Mouse (Mus musculus) kidney, embryonic 16.5 days (tissue): Measurements from ENCODE around the gene Slc24a3. TPM values are rescaled to one million over a fixed set of nuclear protein-coding genes. Genes with fewer than 3 reads are reported as not detected.

Experiments used
- ATAC-seq: fragments of 200-750 bp; cut with Nextera tagmentation; 2 replicates; pipeline ENCODE4 v1.8.0; 2017; ENCODE audit warnings: moderate TSS enrichment; ENCODE audit not compliant: low FRiP score, low TSS enrichment
- H3K27ac ChIP-seq: fragments of 300-500 bp; sonication (generic); 2 replicates; pipeline ENCODE4 v1.5.1; 2014; ENCODE audit warnings: low read length
- H3K27me3 ChIP-seq: fragments of 300-500 bp; sonication (generic); 2 replicates; pipeline ENCODE4 v1.6.1; 2014; ENCODE audit warnings: low read length, control low read depth, mixed read lengths; ENCODE audit not compliant: insufficient read depth
- H3K36me3 ChIP-seq: fragments of 300-500 bp; sonication (generic); 2 replicates; pipeline ENCODE4 v1.6.1; 2014; ENCODE audit warnings: low read length, control low read depth, mixed read lengths; ENCODE audit not compliant: insufficient read depth
- H3K4me1 ChIP-seq: fragments of 300-500 bp; sonication (generic); 2 replicates; pipeline ENCODE4 v1.6.1; 2014; ENCODE audit warnings: low read length, control low read depth, mixed read lengths; ENCODE audit not compliant: insufficient read depth
- H3K4me2 ChIP-seq: fragments of 300-500 bp; sonication (generic); replicated peaks from 2 replicates; pipeline ENCODE4 v1.6.1; 2014; ENCODE audit warnings: low read depth, low read length
- H3K4me3 ChIP-seq: fragments of 300-500 bp; sonication (generic); 2 replicates; pipeline ENCODE4 v1.5.1; 2014; ENCODE audit warnings: mild to moderate bottlenecking, low read length
- H3K9ac ChIP-seq: fragments of 300-500 bp; sonication (generic); replicated peaks from 2 replicates; pipeline ENCODE4 v1.6.1; 2014; ENCODE audit warnings: low read length
- H3K9me3 ChIP-seq: fragments of 300-500 bp; sonication (generic); 2 replicates; pipeline ENCODE4 v1.6.1; 2016; ENCODE audit warnings: low read length, control low read depth
- WGBS: fragments of 180-500 bp; shearing (Covaris S2); extraction: QIAGEN DNeasy Blood & Tissue Kit; methylation state at CpG from one replicate; pipeline ENCODE4 v1.1.7; 2014; 5-methylcytosine and 5-hydroxymethylcytosine counted together
- polyA plus RNA-seq: library from polyadenylated mRNA; unstranded; fragments of >200 nt; fragmentation: Nextera tagmentation; extraction: Ambion mirVana; gene quantifications from 2 replicates; pipeline ENCODE4 v1.2.1, GENCODE M21; 2015

Slc24a3 gene
- polyA plus RNA-seq, 1 experiment from 2014 or later, result 1.0 TPM

DNA sequence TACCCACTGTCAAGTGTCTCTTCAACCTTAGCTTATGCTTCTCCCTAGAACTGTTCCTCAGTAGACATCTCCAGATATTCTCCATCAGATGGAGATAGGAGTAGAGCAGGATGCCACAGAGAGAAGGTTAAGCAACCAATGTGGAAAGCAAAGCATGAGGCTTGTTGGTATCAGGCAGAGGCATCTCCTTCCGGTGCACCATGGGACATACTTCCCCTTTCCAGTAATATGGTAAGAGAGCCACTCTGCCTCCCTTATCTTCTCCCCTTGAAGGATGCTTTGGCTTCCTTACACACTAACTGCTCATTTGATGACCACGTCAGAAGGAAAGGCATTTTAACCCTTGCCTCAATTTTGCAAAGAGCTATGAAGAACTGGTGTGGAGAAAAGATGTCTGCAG is 21.3 kb downstream of the Slc24a3 start:
- Histone ChIP-seq H3K27ac (no peak overlapping the region), H3K36me3 (no peaks in the 10 kb centered on the region), H3K4me2 (no peak overlapping the region), H3K4me1 (no peaks in the 10 kb centered on the region), H3K27me3 (no peaks in the 10 kb centered on the region), H3K4me3 (no peak overlapping the region), H3K9me3 (no peaks in the 10 kb centered on the region), H3K9ac (no peak overlapping the region)
- no peak for ATAC-seq
- 74% methylated on average over 2 of the region's 2 CpGs for WGBS

DNA sequence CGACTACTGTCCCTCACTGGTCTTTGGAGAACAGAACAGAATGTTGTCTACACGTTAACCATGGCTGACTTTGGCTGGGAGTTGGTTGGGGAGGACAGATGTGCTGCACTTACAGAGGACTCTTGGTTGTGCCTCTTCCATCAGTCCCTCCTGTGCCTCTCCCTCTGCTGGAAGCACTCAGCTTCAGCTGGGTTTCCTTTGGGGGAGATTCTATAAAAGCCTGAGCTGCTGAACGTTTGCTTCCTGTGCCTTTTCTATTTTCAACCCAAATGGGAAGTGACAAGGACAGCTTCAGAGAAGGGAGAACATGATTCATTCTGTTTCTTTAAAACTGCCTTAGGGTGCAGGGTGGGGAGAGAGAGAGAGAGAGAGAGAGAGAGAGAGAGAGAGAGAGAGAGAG is 28.5 kb downstream of the Slc24a3 start:
- H3K4me3 ChIP-seq, result no peak overlapping the region
- H3K9ac ChIP-seq, result no peak overlapping the region
- H3K27me3 ChIP-seq, result no peaks in the 10 kb centered on the region
- H3K9me3 ChIP-seq, result no peaks in the 10 kb centered on the region
- 60% methylated on average over 3 of the region's 3 CpGs for WGBS
- no peaks in the 10 kb centered on the region for H3K4me1 ChIP-seq
- no peak overlapping the region for H3K4me2 ChIP-seq
- no peak overlapping the region for H3K27ac ChIP-seq
- no peaks in the 10 kb centered on the region for H3K36me3 ChIP-seq
- ATAC-seq, result no peak

DNA sequence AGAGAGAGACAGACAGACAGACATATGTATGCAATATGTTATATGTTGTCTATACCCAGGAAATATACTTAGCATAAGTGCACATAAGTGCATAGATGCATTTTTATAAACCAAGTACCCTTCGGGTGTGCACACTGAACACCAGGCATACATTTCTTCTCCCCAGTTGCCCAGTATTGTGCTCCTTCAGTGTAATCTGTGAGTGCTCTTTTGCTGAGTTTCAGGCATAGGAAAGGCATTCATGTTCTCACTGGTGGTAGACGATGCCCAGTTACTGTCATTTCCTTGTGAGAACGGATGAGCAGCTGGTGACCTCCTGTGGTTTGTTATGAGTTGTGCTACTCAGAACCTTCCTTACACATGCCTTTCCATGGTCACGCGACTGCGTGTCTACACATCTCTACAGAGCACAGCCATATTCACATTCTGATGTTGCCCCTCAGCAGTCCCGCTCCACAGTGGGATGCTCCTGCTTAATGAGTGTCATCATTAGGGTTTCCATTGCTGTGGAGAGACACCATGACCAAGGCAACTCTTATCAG is 29.0 kb downstream of the Slc24a3 start:
- Histone ChIP-seq H3K9ac (no peak overlapping the region), H3K36me3 (no peaks in the 10 kb centered on the region), H3K27me3 (no peaks in the 10 kb centered on the region), H3K27ac (no peak overlapping the region), H3K4me3 (no peak overlapping the region), H3K4me2 (no peak overlapping the region), H3K9me3 (no peaks in the 10 kb centered on the region), H3K4me1 (no peaks in the 10 kb centered on the region)
- 89% methylated on average over 7 of the region's 7 CpGs for WGBS
- no peak for ATAC-seq

DNA sequence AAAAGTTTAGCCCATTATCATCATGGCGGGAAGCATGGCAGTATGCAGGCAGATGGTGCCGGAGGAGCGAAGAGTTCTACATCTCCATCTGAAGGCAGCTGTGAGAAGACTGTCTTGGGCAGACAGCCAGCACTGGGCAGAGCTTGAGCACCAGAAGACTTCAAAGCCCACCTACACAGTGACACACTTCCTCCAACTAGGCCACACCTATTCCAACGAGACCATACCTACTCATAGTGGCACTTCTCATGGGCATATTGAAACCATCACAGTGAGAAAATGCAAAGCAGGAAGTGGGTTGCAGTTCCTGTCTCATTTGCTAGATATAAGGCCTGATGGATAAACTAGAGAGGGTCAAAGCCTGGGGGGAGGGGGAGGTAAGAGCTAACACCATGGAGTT is 29.5 kb downstream of the Slc24a3 start:
- no peak overlapping the region for H3K4me2 ChIP-seq
- no peak overlapping the region for H3K27ac ChIP-seq
- H3K36me3 ChIP-seq, result no peaks in the 10 kb centered on the region
- H3K4me3 ChIP-seq, result no peak overlapping the region
- H3K4me1 ChIP-seq, result no peaks in the 10 kb centered on the region
- 88% methylated on average over 4 of the region's 4 CpGs for WGBS
- ATAC-seq, result no peak
- no peaks in the 10 kb centered on the region for H3K9me3 ChIP-seq
- no peak overlapping the region for H3K9ac ChIP-seq
- H3K27me3 ChIP-seq, result no peaks in the 10 kb centered on the region

DNA sequence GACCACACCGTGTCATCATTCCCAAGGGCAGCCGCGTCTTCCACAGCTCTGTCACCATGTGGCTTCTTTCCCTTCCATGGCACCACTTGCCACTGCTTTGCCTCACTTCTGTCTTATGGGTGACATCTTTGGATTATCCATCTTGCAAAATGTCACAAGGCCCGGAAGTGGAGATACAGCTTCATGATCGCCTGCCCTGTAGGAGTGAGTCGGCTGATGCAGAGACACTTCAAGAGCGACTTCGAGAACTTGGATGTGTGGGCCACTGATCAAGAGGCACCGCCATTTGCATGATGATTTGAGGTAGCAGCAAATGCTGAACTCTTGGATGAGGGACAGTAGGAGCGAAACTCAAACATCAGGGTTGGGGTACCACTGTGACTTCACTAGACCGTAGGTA is 46.0 kb downstream of the Slc24a3 start:
- Histone ChIP-seq H3K9ac (no peak overlapping the region), H3K27ac (no peak overlapping the region), H3K36me3 (no peaks in the 10 kb centered on the region), H3K4me2 (no peak overlapping the region), H3K4me1 (no peaks in the 10 kb centered on the region), H3K9me3 (no peaks in the 10 kb centered on the region), H3K27me3 (no peaks in the 10 kb centered on the region), H3K4me3 (no peak overlapping the region)
- 97% methylated on average over 11 of the region's 11 CpGs for WGBS
- no peak for ATAC-seq

DNA sequence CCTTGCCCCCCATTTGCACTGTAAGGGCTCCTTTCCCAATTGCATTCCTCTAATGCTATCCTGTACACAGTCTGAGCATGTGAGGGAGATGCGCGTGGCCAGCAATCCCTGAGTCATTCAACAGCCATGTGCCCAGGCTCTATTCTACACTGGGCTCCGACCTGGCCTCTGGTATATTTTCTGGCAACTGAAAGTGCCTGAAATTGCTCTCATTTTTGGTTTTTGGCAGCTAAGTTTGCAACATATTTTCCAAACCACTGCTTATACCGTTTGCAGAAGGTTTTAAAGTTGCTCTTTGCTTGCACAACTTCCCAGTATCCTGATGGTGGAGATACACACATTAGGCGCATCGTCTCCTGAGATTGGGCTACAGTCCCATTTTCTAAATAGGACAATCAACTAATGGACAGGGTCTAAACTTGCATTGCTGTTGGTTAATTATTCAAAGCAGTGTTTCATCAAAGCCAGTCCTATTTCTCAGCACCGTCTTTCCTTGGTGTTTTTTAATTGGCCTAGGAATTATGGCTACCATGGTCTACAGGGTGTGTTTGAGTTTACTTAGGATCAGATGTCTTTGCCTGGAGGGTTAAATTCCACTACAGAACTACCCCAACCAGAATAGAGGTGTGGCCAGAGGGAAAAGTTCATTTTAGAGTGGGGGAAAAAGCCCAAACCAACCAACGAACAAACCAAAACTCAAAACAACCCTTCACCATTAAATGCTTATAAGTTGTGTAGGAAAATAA is 46.7 kb downstream of the Slc24a3 start:
- H3K4me1 ChIP-seq, result no peaks in the 10 kb centered on the region
- WGBS, result 70% methylated on average over 8 of the region's 8 CpGs
- no peaks in the 10 kb centered on the region for H3K36me3 ChIP-seq
- H3K4me2 ChIP-seq, result no peak overlapping the region
- H3K4me3 ChIP-seq, result no peak overlapping the region
- H3K27ac ChIP-seq, result no peak overlapping the region
- H3K27me3 ChIP-seq, result no peaks in the 10 kb centered on the region
- ATAC-seq, result no peak
- H3K9me3 ChIP-seq, result no peaks in the 10 kb centered on the region
- no peak overlapping the region for H3K9ac ChIP-seq

DNA sequence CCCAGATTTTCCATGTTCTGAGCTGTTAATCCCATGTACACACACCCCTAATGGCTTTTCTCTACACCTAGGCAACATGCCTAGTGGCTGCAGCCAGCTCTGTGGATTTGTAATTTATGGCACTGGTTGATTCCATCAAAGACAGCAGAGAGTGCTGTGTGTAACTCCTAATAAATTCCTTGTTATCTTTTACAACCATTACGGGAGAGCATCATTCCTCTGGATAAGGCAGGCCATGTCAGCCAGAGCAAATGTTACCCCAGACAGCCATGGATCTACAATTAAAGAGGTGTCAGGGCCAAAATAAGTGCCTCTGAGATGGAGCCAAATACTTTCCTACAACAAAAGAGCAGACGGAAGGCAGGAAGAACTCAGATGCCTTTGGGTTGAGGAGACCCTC is 49.0 kb downstream of the Slc24a3 start:
- Histone ChIP-seq H3K4me1 (no peaks in the 10 kb centered on the region), H3K9ac (no peak overlapping the region), H3K27ac (no peak overlapping the region), H3K9me3 (no peaks in the 10 kb centered on the region), H3K4me2 (no peak overlapping the region), H3K36me3 (no peaks in the 10 kb centered on the region), H3K4me3 (no peak overlapping the region), H3K27me3 (no peaks in the 10 kb centered on the region)
- ATAC-seq, result no peak
- WGBS, result 47% methylated on average over 2 of the region's 2 CpGs

DNA sequence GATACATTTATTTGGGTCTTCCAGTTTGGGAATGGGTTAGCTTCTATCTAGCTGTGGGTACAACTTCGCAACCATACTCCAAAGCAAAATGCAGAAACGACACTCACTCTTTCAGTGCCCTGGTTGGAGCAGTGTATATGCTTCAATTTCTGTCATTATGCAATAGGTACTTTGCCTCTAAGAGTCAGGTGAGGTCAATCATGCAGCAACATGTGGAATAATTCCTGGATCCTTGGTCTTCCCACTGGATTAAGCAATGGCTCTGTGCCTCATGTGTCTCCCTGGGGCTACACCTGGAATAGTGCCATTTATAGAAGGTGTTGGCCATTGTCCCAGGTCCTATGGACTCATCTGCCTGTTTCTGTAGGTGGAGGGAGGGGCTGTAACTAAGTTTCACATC is 49.9 kb downstream of the Slc24a3 start:
- Histone ChIP-seq H3K36me3 (no peaks in the 10 kb centered on the region), H3K4me3 (no peak overlapping the region), H3K4me2 (no peak overlapping the region), H3K27ac (no peak overlapping the region), H3K9me3 (no peaks in the 10 kb centered on the region), H3K9ac (no peak overlapping the region), H3K4me1 (no peaks in the 10 kb centered on the region), H3K27me3 (no peaks in the 10 kb centered on the region)
- 97% methylated on average over 2 of the region's 2 CpGs for WGBS
- ATAC-seq, result no peak

DNA sequence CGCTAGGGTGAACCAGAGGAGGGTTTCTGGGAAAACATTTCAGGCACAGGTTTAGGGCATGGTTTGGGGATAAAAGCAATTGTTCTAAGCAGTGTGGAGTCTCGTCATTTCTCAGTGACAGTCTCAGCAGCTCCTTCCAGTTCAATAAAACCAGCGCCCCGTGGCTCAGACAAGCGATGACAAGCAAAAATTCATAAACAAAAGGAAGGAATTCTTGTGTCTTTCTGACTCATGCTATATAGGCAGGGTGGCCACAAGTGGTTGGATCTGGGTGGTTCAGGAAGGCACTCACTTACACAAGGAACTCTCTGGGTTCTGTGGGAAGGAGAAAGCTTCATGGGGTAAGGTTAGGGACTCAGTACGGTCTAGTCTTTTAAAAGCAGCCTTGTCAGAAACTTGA is 51.7 kb downstream of the Slc24a3 start:
- no peaks in the 10 kb centered on the region for H3K36me3 ChIP-seq
- no peak for ATAC-seq
- H3K9me3 ChIP-seq, result no peaks in the 10 kb centered on the region
- 85% methylated on average over 6 of the region's 6 CpGs for WGBS
- no peak overlapping the region for H3K4me3 ChIP-seq
- no peak overlapping the region for H3K27ac ChIP-seq
- H3K4me1 ChIP-seq, result no peaks in the 10 kb centered on the region
- no peak overlapping the region for H3K9ac ChIP-seq
- no peaks in the 10 kb centered on the region for H3K27me3 ChIP-seq
- H3K4me2 ChIP-seq, result no peak overlapping the region

DNA sequence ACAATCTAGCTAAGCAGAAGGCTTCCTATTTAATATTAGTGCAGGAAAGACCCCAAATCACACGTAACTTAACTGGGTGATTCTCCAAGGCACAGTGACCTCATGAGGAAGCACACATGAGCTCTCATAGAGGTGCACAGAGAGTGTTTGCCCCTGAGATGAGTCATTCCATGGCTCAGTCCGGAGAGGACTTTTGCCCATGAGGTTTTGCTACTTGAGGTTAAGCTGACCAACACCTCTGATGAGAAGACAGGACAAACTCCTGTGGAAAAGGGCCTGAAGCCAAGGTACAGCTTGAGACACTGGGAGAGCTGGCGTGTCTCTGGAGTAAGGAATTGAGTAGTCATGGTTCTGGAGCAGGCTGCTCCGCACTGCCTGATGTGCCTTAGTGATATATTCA is 56.1 kb downstream of the Slc24a3 start:
- H3K4me3 ChIP-seq, result no peak overlapping the region
- H3K9me3 ChIP-seq, result no peaks in the 10 kb centered on the region
- H3K27me3 ChIP-seq, result no peaks in the 10 kb centered on the region
- H3K36me3 ChIP-seq, result no peaks in the 10 kb centered on the region
- WGBS, result 82% methylated on average over 4 of the region's 4 CpGs
- H3K9ac ChIP-seq, result no peak overlapping the region
- no peaks in the 10 kb centered on the region for H3K4me1 ChIP-seq
- no peak overlapping the region for H3K27ac ChIP-seq
- ATAC-seq, result no peak
- H3K4me2 ChIP-seq, result no peak overlapping the region
